Mouse (Mus musculus): Measurements from ENCODE around the gene Cnnm4. TPM values are rescaled to one million over a fixed set of nuclear protein-coding genes. Genes with fewer than 3 reads are reported as not detected.

The Cnnm4 gene
- polyA plus RNA-seq, 2 experiments = 0.85 to 2.1 TPM

DNA sequence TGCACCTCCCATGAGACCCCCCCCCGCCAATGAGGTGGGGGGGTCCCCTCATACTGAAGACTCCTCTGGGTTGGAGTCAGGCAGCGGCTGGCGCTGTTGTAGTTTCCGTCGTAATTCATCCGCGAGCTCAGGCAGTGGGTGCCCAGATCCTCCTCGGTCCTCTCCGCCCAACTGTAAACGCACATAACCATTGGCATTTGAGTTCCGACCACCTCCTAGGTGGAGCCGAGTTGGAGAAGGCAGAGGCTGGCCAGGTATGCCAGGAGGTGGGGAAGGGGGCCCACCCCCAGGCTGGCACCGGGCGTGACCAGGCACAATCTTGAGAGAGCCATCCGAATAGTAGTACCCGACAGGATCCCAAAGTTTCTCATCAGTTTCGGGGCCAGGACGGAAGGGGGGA, 78.1 kb downstream of the Cnnm4 start:
- H3K36me3 ChIP-seq (replicated peaks; ENCODE audit: control insufficient read depth, insufficient read depth, low read depth) = no peaks in the 10 kb centered on the region
- ATAC-seq (ENCODE audit: insufficient read depth) (no peak), DNase-seq (ENCODE audit: low read depth in 3 of 3, low spot score in 3 of 3) (no peak)
- H3K27ac ChIP-seq = no peak overlapping the region
- peaks cover 6% of the 10 kb centered on the region in 2 experiments for H3K4me1 ChIP-seq (replicated peaks; ENCODE audit: control insufficient read depth in 2 of 2, insufficient read depth in 2 of 2, low read length in 1 of 2)
- TF ChIP-seq CTCF (IDR thresholded peaks at IDR 0.05; ENCODE audit: low read depth) = no peak
- no peak for TF ChIP-seq EP300 (IDR thresholded peaks at IDR 0.05; ENCODE audit: low read depth)
- H3K9me3 ChIP-seq (ENCODE audit: control insufficient read depth, low read length) = no peaks in the 10 kb centered on the region
- no peak overlapping the region for H3K9ac ChIP-seq (replicated peaks)
- WGBS (ENCODE audit: insufficient replicate concordance) = 77% methylated on average over 18 of the region's 18 CpGs
- no peak overlapping the region for H3K4me3 ChIP-seq (ENCODE audit: insufficient read depth in 1 of 2, low read depth in 2 of 2, low read length in 2 of 2)
- H3K27me3 ChIP-seq (ENCODE audit: control insufficient read depth, insufficient read depth, low read length) = no peaks in the 10 kb centered on the region; the same call in 1 of the 2 replicates
- H3K4me2 ChIP-seq (ENCODE audit: low read depth) = no peak overlapping the region

DNA sequence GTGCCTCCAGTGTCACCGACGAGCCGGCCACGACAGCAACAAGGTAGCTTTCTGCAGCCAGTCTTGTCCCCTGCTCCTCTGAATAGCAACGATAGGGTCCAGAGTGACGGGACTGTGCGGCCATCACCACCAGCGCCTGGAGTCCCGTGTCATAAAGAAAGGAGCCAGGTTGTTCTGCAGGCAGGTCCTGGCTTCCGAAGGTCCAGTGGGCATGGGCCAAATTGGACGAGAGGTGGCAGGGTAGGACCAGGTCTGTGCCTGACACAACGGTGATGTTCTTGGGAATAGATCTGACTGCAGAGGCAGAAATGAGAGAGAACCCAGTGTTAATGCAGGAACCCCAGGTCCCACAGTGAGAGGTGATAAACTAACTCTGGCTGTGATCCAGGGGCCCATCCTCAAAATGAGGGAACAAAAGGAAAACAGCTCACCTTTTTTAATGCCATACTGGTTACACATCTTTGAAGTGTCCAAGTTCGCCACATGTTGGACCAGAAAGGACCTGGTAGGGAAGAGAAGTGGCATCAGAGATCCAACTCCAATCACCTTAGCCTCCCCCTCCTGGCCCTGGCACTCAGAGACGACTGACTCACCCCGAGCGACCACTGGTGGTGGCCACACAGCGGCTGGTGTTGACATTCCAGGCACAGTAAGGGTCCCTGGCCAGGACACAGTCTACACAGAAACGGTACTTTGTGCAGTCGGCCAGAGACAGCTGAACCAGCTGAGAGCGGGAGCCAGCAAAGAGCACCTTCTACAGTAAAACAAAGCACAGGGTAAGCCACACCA, 78.8 kb downstream of the Cnnm4 start:
- WGBS (ENCODE audit: insufficient replicate concordance) = 74% methylated on average over 20 of the region's 20 CpGs
- TF ChIP-seq CTCF (IDR thresholded peaks at IDR 0.05; ENCODE audit: low read depth) = no peak
- TF ChIP-seq EP300 (IDR thresholded peaks at IDR 0.05; ENCODE audit: low read depth) = no peak
- peaks cover 6% of the 10 kb centered on the region in 2 experiments for H3K4me1 ChIP-seq (replicated peaks; ENCODE audit: control insufficient read depth in 2 of 2, insufficient read depth in 2 of 2, low read length in 1 of 2)
- no peak for DNase-seq (ENCODE audit: low read depth in 3 of 3, low spot score in 3 of 3)
- H3K9me3 ChIP-seq (ENCODE audit: control insufficient read depth, low read length) = no peaks in the 10 kb centered on the region
- ATAC-seq (ENCODE audit: insufficient read depth) = no peak
- H3K36me3 ChIP-seq (replicated peaks; ENCODE audit: control insufficient read depth, insufficient read depth, low read depth) = no peaks in the 10 kb centered on the region
- no peak overlapping the region for H3K27ac ChIP-seq
- H3K4me3 ChIP-seq (ENCODE audit: insufficient read depth in 1 of 2, low read depth in 2 of 2, low read length in 2 of 2) = no peak overlapping the region
- no peak overlapping the region for H3K9ac ChIP-seq (replicated peaks)
- H3K4me2 ChIP-seq (ENCODE audit: low read depth) = no peak overlapping the region
- H3K27me3 ChIP-seq (ENCODE audit: control insufficient read depth, insufficient read depth, low read length) = peaks cover 7% of the 10 kb centered on the region

DNA sequence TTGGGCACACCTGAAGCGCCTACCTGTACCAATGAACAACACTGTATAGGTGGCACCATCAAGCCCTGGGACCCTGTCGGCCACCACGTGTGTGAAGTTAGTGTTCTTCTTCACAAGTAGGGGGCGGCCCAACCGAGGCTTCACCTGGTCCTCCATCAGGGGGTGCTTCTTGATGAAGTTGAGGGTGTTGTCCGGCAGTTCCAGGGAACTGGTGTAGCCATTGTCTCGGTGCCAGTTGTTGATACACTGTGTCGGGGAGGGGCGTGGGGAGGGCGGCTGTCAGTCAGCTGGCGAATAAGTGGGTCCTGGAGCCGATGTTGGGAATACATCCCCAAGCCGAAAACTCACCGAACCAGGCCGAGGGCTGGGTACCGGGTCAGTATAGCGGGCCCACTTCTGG, 80.5 kb downstream of the Cnnm4 start:
- Histone ChIP-seq H3K4me3 (ENCODE audit: insufficient read depth in 1 of 2, low read depth in 2 of 2, low read length in 2 of 2) (no peak overlapping the region), H3K4me1 (replicated peaks; ENCODE audit: control insufficient read depth in 2 of 2, insufficient read depth in 2 of 2, low read length in 1 of 2) (no peaks in the 10 kb centered on the region), H3K9ac (replicated peaks) (no peak overlapping the region), H3K4me2 (ENCODE audit: low read depth) (no peak overlapping the region), H3K36me3 (replicated peaks; ENCODE audit: control insufficient read depth, insufficient read depth, low read depth) (no peaks in the 10 kb centered on the region), H3K27ac (no peak overlapping the region), H3K9me3 (ENCODE audit: control insufficient read depth, low read length) (no peaks in the 10 kb centered on the region), H3K27me3 (ENCODE audit: control insufficient read depth, insufficient read depth, low read length) (peaks cover 22% of the 10 kb centered on the region)
- whole genome bisulfite sequencing (ENCODE audit: insufficient replicate concordance) = 77% methylated on average over 17 of the region's 17 CpGs
- no peak for DNase-seq (ENCODE audit: low read depth in 3 of 3, low spot score in 3 of 3)
- ATAC-seq (ENCODE audit: insufficient read depth) = no peak
- TF ChIP-seq CTCF (IDR thresholded peaks at IDR 0.05; ENCODE audit: low read depth) = no peak
- no peak for TF ChIP-seq EP300 (IDR thresholded peaks at IDR 0.05; ENCODE audit: low read depth)

DNA sequence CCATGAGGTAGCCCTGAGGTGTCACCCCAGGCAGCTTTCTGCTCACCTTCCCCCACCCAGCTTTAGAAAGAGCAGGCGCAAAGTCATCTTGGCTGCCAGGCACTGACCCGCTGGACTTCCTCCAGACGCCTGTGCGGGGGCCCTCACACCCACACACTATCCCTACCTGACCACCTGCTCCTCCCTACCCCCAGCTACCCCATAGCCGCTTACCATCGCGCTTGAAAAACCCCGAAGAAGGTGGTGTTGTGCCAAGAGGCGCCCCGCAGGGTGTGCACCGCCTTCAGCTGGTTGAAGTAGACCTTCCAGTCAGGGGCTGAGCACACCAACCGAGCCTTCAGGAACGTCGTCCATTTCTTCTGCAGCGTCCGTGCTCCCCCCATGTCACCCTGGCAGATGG, 81.1 kb downstream of the Cnnm4 start:
- H3K36me3 ChIP-seq (replicated peaks; ENCODE audit: control insufficient read depth, insufficient read depth, low read depth) = no peaks in the 10 kb centered on the region
- ATAC-seq (ENCODE audit: insufficient read depth) (no peak), DNase-seq (ENCODE audit: low read depth in 3 of 3, low spot score in 3 of 3) (no peak)
- H3K4me3 ChIP-seq (ENCODE audit: insufficient read depth in 1 of 2, low read depth in 2 of 2, low read length in 2 of 2) = no peak overlapping the region
- 68% methylated on average over 16 of the region's 16 CpGs for WGBS (ENCODE audit: insufficient replicate concordance)
- H3K27ac ChIP-seq = no peak overlapping the region
- no peak overlapping the region for H3K9ac ChIP-seq (replicated peaks)
- H3K27me3 ChIP-seq (ENCODE audit: control insufficient read depth, insufficient read depth, low read length) = peaks cover 28% of the 10 kb centered on the region
- no peak for TF ChIP-seq CTCF (IDR thresholded peaks at IDR 0.05; ENCODE audit: low read depth)
- TF ChIP-seq EP300 (IDR thresholded peaks at IDR 0.05; ENCODE audit: low read depth) = no peak
- no peak overlapping the region for H3K4me2 ChIP-seq (ENCODE audit: low read depth)
- no peaks in the 10 kb centered on the region for H3K9me3 ChIP-seq (ENCODE audit: control insufficient read depth, low read length)
- H3K4me1 ChIP-seq (replicated peaks; ENCODE audit: control insufficient read depth in 2 of 2, insufficient read depth in 2 of 2, low read length in 1 of 2) = no peaks in the 10 kb centered on the region

DNA sequence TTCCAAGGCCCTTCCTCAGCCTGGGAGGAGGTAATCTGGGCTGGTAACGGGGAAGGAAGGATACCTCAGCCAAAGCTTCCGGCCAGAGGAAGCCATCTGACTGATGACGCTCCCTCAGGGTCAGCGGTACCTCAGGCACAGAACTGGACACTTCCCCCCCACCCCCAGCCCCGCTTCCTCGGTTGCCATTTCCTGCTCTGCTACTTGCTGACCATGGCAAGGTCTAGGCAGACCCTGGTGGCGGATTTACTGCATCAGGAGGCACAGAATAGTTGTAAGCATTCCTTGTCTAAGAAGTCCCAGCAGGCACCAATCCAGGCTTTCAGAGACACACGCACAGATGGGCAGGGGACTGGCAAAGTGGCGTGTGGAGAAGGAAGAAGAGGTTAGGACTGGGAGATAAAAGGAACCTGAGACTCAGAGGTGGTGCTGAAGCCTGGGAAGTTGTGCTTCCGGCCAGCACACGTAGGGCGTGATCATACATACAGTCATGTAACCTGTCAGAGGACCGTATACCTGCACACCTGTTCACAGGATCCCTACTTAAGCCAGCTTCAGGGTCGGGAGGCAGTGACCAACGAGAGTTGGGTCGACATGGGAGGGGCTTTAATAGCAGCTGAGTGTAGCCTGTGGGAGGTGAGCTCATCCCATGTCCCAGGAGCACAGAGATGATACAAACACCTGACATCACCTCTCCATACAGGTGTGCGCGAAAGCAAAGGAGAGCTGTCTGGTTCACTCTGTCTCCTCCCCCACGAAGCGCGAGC, 83.4 kb downstream of the Cnnm4 start:
- no peaks in the 10 kb centered on the region for H3K9me3 ChIP-seq (ENCODE audit: control insufficient read depth, low read length)
- H3K27ac ChIP-seq = no peak overlapping the region
- no peaks in the 10 kb centered on the region for H3K36me3 ChIP-seq (replicated peaks; ENCODE audit: control insufficient read depth, insufficient read depth, low read depth)
- ATAC-seq (ENCODE audit: insufficient read depth) (no peak), DNase-seq (ENCODE audit: low read depth in 3 of 3, low spot score in 3 of 3) (no peak)
- H3K4me3 ChIP-seq (ENCODE audit: insufficient read depth in 1 of 2, low read depth in 2 of 2, low read length in 2 of 2) = no peak overlapping the region
- H3K9ac ChIP-seq (replicated peaks) = no peak overlapping the region
- H3K27me3 ChIP-seq (ENCODE audit: control insufficient read depth, insufficient read depth, low read length) = peaks cover 51% of the 10 kb centered on the region
- peak overlapping the region; percentile 49 for H3K4me2 ChIP-seq (ENCODE audit: low read depth)
- 42% methylated on average over 21 of the region's 21 CpGs for WGBS (ENCODE audit: insufficient replicate concordance)
- H3K4me1 ChIP-seq (replicated peaks; ENCODE audit: control insufficient read depth in 2 of 2, insufficient read depth in 2 of 2, low read length in 1 of 2) = no peaks in the 10 kb centered on the region
- TF ChIP-seq EP300 (IDR thresholded peaks at IDR 0.05; ENCODE audit: low read depth) (no peak), CTCF (IDR thresholded peaks at IDR 0.05; ENCODE audit: low read depth) (no peak)
